Mouse (Mus musculus): ENCODE data around the gene Copz2. TPM values are rescaled to one million over a fixed set of nuclear protein-coding genes. Genes with fewer than 3 reads are reported as not detected.
A peak's percentile ranks its signal among the peaks of the same experiment; 100 is the strongest.

Gene Copz2
- polyA plus RNA-seq, 1 experiment from 2014 or later, result 20.0 TPM

DNA sequence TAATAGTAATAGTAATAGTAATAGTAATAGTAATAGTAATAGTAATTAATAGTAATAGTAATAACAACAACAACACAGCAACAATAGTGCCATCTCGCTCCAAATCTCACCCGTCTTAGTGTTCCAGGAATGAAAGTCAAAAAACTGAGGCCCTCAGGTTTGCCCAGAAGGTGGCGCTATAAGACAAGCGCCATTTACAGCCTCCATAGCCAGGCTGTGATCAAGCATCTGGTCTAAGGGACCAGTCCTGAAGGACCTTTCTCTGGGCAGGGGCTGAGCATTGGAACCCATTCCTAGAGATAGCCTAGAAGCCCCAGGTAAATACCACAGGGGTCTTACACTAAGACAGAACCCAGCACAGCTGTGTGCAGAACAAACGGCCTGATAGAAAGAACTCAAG, 17.5 kb downstream of the Copz2 start:
- Histone ChIP-seq H3K9me3 (replicated peaks) (no peaks in the 10 kb centered on the region), H3K27me3 (peaks cover 33% of the 10 kb centered on the region), H3K27ac (no peak overlapping the region), H3K4me1 (replicated peaks) (0 out of 2 replicates have a peak, but pooled peaks cover under 1% of the 10 kb centered on the region), H3K4me2 (no peak overlapping the region), H3K36me3 (no peaks in the 10 kb centered on the region), H3K9ac (no peak overlapping the region), H3K4me3 (replicated peaks) (no peak overlapping the region)
- WGBS (ENCODE audit: insufficient replicate concordance), result 17% methylated on average over 5 of the region's 5 CpGs
- DNase-seq, result no peak
- no peak for ATAC-seq (ENCODE audit: low read depth)

DNA sequence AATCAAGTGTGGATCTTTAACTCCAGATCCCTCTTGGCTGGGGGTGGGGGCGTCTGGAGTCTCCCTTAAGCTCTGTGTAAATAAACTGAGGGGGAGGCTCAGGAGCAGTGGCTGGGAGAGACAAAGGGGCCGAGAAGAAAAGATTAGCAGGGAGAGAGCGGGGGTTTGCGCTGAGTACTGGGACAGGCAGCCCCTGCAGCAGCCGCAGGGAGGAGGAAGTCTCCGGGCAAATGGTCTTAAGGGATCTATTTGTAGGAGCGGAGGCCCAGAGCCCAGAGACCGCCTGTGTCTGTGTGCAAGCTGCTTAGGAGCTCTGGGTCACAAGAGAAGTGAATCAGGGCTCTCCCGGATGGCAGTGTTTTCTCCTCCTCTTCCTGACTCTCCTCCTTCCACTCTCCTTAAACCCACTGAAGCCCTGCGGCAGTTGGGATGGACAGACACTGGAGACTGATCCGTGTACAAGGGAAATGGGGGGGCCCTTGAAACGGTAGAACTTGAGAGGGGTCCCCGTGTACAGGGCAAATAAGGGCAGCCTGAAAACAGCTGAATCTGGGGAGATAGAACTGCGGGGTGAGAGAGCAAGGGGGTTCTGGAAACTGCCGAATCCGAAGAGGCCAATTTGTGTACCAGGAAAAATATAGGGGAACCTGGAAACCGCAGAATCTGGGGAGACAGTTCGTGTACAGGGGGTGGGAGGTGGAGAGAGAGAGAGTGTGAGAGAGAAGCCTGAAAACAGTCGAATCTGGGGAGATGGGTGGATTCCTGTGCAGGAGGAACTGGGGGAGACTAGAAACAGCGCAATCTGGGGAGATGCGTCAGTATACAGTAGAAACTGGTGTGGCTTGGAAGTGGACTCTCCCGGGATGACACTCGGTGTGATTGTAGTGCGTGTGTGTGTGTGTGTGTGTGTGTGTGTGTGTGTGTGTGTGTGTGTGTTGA, 23.0 kb downstream of the Copz2 start:
- Histone ChIP-seq H3K27ac (no peak overlapping the region), H3K9me3 (replicated peaks) (no peaks in the 10 kb centered on the region), H3K36me3 (no peaks in the 10 kb centered on the region), H3K27me3 (peaks cover 64% of the 10 kb centered on the region), H3K4me2 (no peak overlapping the region), H3K4me3 (replicated peaks) (no peak overlapping the region), H3K9ac (no peak overlapping the region), H3K4me1 (replicated peaks) (peaks cover 8% of the 10 kb centered on the region)
- DNase-seq, result no peak
- no peak for ATAC-seq (ENCODE audit: low read depth)
- WGBS (ENCODE audit: insufficient replicate concordance), result 9% methylated on average over 24 of the region's 24 CpGs

DNA sequence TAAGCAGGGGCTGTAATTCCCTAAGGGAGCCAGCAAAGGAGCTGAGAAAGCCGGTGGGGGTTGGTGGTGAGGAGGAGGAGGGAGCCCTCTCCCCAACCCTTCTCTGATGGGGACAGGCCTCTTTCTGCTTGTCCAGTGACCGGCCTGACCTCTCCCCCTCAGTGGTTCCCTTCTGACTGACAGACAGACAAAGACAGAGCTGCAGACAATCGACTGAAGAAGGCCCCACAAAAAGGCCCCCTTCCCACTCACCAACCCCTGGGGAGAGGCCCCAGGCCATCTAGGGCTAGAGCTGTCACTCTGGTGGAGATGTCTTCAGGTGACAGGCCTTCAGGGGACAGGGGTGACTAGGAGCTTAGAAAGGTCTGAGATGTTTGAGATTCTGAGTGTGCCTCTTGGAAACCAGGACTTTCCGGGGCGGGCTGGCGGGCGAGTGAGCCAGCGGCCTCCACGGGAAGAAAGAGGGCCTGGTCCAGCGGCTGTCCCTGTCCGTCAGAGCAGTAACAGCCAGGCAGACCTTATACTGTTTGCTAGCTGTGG, 24.0 kb downstream of the Copz2 start:
- peaks cover 74% of the 10 kb centered on the region for H3K27me3 ChIP-seq
- H3K9ac ChIP-seq, result no peak overlapping the region
- H3K4me3 ChIP-seq (replicated peaks), result no peak overlapping the region
- H3K4me1 ChIP-seq (replicated peaks), result peaks cover 11% of the 10 kb centered on the region
- no peak overlapping the region for H3K4me2 ChIP-seq
- WGBS (ENCODE audit: insufficient replicate concordance), result 36% methylated on average over 11 of the region's 11 CpGs
- DNase-seq, result no peak
- H3K9me3 ChIP-seq (replicated peaks), result no peaks in the 10 kb centered on the region
- H3K27ac ChIP-seq, result no peak overlapping the region
- no peaks in the 10 kb centered on the region for H3K36me3 ChIP-seq
- no peak for ATAC-seq (ENCODE audit: low read depth)

DNA sequence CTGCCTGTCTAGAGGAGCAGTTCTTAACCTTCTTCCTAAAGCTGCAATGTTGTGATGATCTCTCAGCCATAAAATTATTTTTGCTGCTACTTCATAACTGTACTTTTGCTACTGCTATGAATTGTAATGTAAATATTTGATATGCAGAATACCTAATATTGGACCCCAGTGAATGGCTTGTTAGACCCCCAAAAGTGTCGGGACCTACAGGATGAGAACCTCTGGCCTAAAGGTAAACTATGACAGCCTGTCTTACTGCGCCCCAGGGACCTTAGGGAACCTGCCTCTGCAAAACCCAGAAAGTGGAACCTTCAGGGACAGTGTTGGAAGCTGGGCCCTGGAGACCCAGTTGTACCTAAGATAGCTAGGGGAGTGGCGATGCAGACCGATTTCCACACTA, 25.6 kb downstream of the Copz2 start:
- Histone ChIP-seq H3K4me1 (replicated peaks) (peaks cover 19% of the 10 kb centered on the region), H3K27me3 (peaks cover 84% of the 10 kb centered on the region), H3K4me2 (peak overlapping the region; percentile 50), H3K9ac (no peak overlapping the region), H3K4me3 (replicated peaks) (no peak overlapping the region), H3K36me3 (no peaks in the 10 kb centered on the region), H3K9me3 (replicated peaks) (no peaks in the 10 kb centered on the region), H3K27ac (no peak overlapping the region)
- no peak for ATAC-seq (ENCODE audit: low read depth)
- WGBS (ENCODE audit: insufficient replicate concordance), result 21% methylated on average over 4 of the region's 4 CpGs
- no peak for DNase-seq

DNA sequence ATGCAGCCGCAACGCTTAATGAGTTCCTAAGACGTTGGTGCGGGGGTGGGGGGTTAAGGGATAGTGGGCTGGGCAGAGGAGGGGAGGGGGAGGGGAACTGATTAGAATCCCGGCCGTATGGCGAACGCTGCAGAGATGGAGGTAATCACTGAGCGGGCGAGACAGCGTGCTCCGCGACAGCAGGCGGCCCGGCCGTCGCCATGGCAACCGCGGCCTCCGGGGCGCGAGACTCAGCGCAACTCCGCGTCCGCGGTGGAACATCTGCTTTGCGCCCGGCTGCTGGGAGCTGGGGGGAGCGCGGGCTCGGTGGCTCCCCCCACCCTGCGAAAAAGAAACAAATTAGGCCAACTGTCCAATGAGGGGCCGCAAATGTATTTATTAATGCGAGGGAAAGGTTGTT, 26.1 kb downstream of the Copz2 start:
- H3K9ac ChIP-seq, result no peak overlapping the region
- no peaks in the 10 kb centered on the region for H3K9me3 ChIP-seq (replicated peaks)
- under 1% methylated on average over 35 of the region's 35 CpGs for WGBS (ENCODE audit: insufficient replicate concordance)
- H3K36me3 ChIP-seq, result no peaks in the 10 kb centered on the region
- no peak overlapping the region for H3K27ac ChIP-seq
- H3K4me3 ChIP-seq (replicated peaks), result peak overlapping the region; percentile 27; the same call in 1 of the 2 replicates
- peak overlapping the region; percentile 50 for H3K4me2 ChIP-seq
- peaks cover 19% of the 10 kb centered on the region for H3K4me1 ChIP-seq (replicated peaks)
- ATAC-seq (ENCODE audit: low read depth) (no peak), DNase-seq (no peak)
- H3K27me3 ChIP-seq, result peaks cover 81% of the 10 kb centered on the region

GRCm38 (mm10) chr11:96876300-96877040, 26.8 kb downstream of the Copz2 start:
- no peaks in the 10 kb centered on the region for H3K36me3 ChIP-seq
- H3K4me3 ChIP-seq (replicated peaks), result no peak overlapping the region
- peaks cover 19% of the 10 kb centered on the region for H3K4me1 ChIP-seq (replicated peaks)
- DNase-seq, result no peak
- 0 out of 2 replicates have a peak overlapping the region, but pooled peaks have one; percentile 1 for H3K4me2 ChIP-seq
- 17% methylated on average over 13 of the region's 13 CpGs for WGBS (ENCODE audit: insufficient replicate concordance)
- H3K27me3 ChIP-seq, result peaks cover 79% of the 10 kb centered on the region
- H3K27ac ChIP-seq, result no peak overlapping the region
- H3K9me3 ChIP-seq (replicated peaks), result no peaks in the 10 kb centered on the region
- ATAC-seq (ENCODE audit: low read depth), result no peak
- no peak overlapping the region for H3K9ac ChIP-seq

DNA sequence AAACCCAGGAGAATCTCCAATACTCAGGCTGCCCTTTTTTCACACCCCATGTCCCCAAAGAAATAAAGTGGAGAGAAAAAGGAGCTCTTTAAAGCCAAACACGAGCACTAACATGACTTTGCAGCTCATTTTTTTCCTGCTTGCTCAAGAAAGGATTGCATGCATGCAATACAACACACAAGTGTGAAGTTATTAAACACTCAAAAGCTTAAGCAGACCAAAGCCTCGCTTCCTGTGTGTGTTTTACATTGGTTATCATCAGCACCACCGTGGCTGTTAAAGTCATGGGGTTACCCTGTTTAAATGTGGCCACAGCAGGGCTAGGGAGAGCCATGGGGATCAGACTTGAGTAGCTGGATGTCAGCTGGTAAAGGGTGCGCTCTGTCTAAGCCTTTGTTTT, 27.4 kb downstream of the Copz2 start:
- Histone ChIP-seq H3K36me3 (no peaks in the 10 kb centered on the region), H3K9ac (no peak overlapping the region), H3K4me2 (no peak overlapping the region), H3K27me3 (peaks cover 76% of the 10 kb centered on the region), H3K4me3 (replicated peaks) (no peak overlapping the region), H3K9me3 (replicated peaks) (no peaks in the 10 kb centered on the region), H3K27ac (no peak overlapping the region), H3K4me1 (replicated peaks) (peaks cover 19% of the 10 kb centered on the region)
- DNase-seq (no peak), ATAC-seq (ENCODE audit: low read depth) (no peak)
- WGBS (ENCODE audit: insufficient replicate concordance), result 30% methylated on average over 4 of the region's 4 CpGs

- Histone ChIP-seq H3K4me3 (replicated peaks) (no peak overlapping the region), H3K27ac (no peak overlapping the region), H3K36me3 (no peaks in the 10 kb centered on the region), H3K27me3 (peaks cover 60% of the 10 kb centered on the region), H3K9ac (no peak overlapping the region), H3K9me3 (replicated peaks) (no peaks in the 10 kb centered on the region), H3K4me2 (no peak overlapping the region), H3K4me1 (replicated peaks) (peaks cover 19% of the 10 kb centered on the region)
- DNase-seq (no peak), ATAC-seq (ENCODE audit: low read depth) (no peak)
- WGBS (ENCODE audit: insufficient replicate concordance), result 3% methylated on average over 3 of the region's 3 CpGs
Measured at GRCm38 (mm10) chr11:96878715-96879114, 29.0 kb downstream of the Copz2 start.

DNA sequence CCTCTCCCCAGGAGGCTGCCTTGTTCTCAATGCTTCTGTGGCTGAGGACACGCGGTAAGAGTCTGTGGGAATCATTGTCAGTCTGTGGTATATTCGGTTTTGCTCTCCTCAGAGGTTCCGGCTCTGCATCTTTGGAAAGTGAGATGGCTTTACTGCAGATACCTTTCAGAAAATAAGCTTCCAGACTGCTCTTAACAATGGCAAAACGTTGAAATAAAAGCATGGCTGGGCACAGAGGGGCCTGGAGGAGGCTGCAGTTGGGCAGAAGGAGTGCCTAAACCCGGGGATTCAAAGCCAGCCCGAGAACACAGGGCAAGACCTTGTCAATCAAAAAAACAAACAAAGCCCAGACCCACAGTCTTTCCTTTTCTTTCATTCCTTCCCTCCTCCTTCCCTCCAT, 29.7 kb downstream of the Copz2 start:
- Histone ChIP-seq H3K4me3 (replicated peaks) (no peak overlapping the region), H3K9me3 (replicated peaks) (no peaks in the 10 kb centered on the region), H3K9ac (no peak overlapping the region), H3K36me3 (no peaks in the 10 kb centered on the region), H3K27ac (no peak overlapping the region), H3K4me2 (no peak overlapping the region), H3K27me3 (peaks cover 53% of the 10 kb centered on the region), H3K4me1 (replicated peaks) (peaks cover 19% of the 10 kb centered on the region)
- WGBS (ENCODE audit: insufficient replicate concordance), result 13% methylated on average over 7 of the region's 7 CpGs
- ATAC-seq (ENCODE audit: low read depth), result no peak
- no peak for DNase-seq

- no peak for DNase-seq
- Histone ChIP-seq H3K27ac (no peak overlapping the region), H3K36me3 (no peaks in the 10 kb centered on the region), H3K9ac (no peak overlapping the region), H3K27me3 (peaks cover 44% of the 10 kb centered on the region), H3K9me3 (replicated peaks) (no peaks in the 10 kb centered on the region), H3K4me1 (replicated peaks) (peaks cover 19% of the 10 kb centered on the region), H3K4me3 (replicated peaks) (no peak overlapping the region), H3K4me2 (no peak overlapping the region)
- ATAC-seq (ENCODE audit: low read depth), result 0 out of 2 replicates have a peak, but pooled peaks have one; percentile 26
- WGBS (ENCODE audit: insufficient replicate concordance), result 56% methylated on average over 9 of the region's 9 CpGs
Measured at GRCm38 (mm10) chr11:96880296-96880695, 30.6 kb downstream of the Copz2 start.

- Histone ChIP-seq H3K4me2 (no peak overlapping the region), H3K4me3 (replicated peaks) (no peak overlapping the region), H3K27me3 (no peaks in the 10 kb centered on the region), H3K4me1 (replicated peaks) (0 out of 2 replicates have a peak, but pooled peaks cover 4% of the 10 kb centered on the region), H3K36me3 (no peaks in the 10 kb centered on the region), H3K9ac (no peak overlapping the region), H3K9me3 (replicated peaks) (no peaks in the 10 kb centered on the region), H3K27ac (no peak overlapping the region)
- 64% methylated on average over 5 of the region's 5 CpGs for WGBS (ENCODE audit: insufficient replicate concordance)
- DNase-seq (no peak), ATAC-seq (ENCODE audit: low read depth) (no peak)
Measured at GRCm38 (mm10) chr11:96885901-96886340, 36.3 kb downstream of the Copz2 start.
